Mouse (Mus musculus): ENCODE results near the gene Plxna4.

GRCm38 (mm10) chr6:32460400-32460799 is 127.6 kb downstream of the Plxna4 start:
- no peak for TF ChIP-seq GATA1 (IDR thresholded peaks at IDR 0.05; ENCODE audit: borderline replicate concordance, low read length)
- TF ChIP-seq FLI1 (IDR thresholded peaks at IDR 0.05; ENCODE audit: low read length): no peak
